9 mouse cellular contexts compared by ENCODE assay signal in genomic region chr2:131902867-131903266, GRCm38 (mm10). TPM values are rescaled to one million over a fixed set of nuclear protein-coding genes. Genes with fewer than 3 reads are reported as not detected.
DNase-seq lines count a peak whose midpoint lies in the region; ATAC-seq and TF ChIP-seq lines count a peak whose summit lies in the region.
"Had no signal": no experiment of that assay in that cellular context is flagged by ENCODE, and none has a peak within 500 bp of the region (broad histone marks: within the 10 kb centered on the region; RNA-seq: fewer than 3 reads in every experiment).

No protein-coding gene starts in this region.

- H3K9me3 ChIP-seq in forebrain, embryonic 12.5 days, result no peaks in the 10 kb centered on the region
- H3K9me3 ChIP-seq: limb, embryonic 15.5 days had no signal

- H3K27ac ChIP-seq in small intestine, adult 2 months (ENCODE audit: insufficient read depth, low read depth, low read length), result peak overlapping the region; percentile 46; the same call in 1 of the 2 replicates
- no peak overlapping the region for H3K27ac ChIP-seq in forebrain, embryonic 12.5 days
- H3K27ac ChIP-seq in thymus, adult 2 months (ENCODE audit: control insufficient read depth, insufficient read depth, low read length), result no peak overlapping the region
- H3K27ac ChIP-seq: limb, embryonic 15.5 days had no signal

- 35% methylated on average over 8 of the region's 8 CpGs for WGBS in small intestine, adult 2 months
- WGBS in forebrain, embryonic 12.5 days, result 63% methylated on average over 8 of the region's 8 CpGs
- WGBS in thymus, adult 2 months, result 11% methylated on average over 8 of the region's 8 CpGs

- TF ChIP-seq POLR2A in small intestine, adult 2 months (IDR thresholded peaks at IDR 0.05; ENCODE audit: low read depth, low read length), result no peak
- TF ChIP-seq POLR2A in thymus, adult 2 months (IDR thresholded peaks at IDR 0.05; ENCODE audit: control insufficient read depth, extremely low read depth, insufficient read depth, low read length, poor library complexity), result no peak

- ATAC-seq in forebrain, embryonic 12.5 days (ENCODE audit: low FRiP score), result no peak

- H3K9ac ChIP-seq in forebrain, embryonic 12.5 days, result no peak overlapping the region
- H3K9ac ChIP-seq: limb, embryonic 15.5 days had no signal

- no peak overlapping the region for H3K4me3 ChIP-seq in small intestine, adult 2 months (ENCODE audit: low read depth, low read length)
- no peak overlapping the region for H3K4me3 ChIP-seq in forebrain, embryonic 12.5 days (replicated peaks)
- no peak overlapping the region for H3K4me3 ChIP-seq in thymus, adult 2 months (ENCODE audit: control insufficient read depth, insufficient read depth, low read length)
- H3K4me3 ChIP-seq: limb, embryonic 15.5 days had no signal

- no peaks in the 10 kb centered on the region for H3K36me3 ChIP-seq in small intestine, adult 2 months (ENCODE audit: control insufficient read depth, insufficient read depth, low read length)
- no peaks in the 10 kb centered on the region for H3K36me3 ChIP-seq in forebrain, embryonic 12.5 days (replicated peaks)
- no peaks in the 10 kb centered on the region for H3K36me3 ChIP-seq in thymus, adult 2 months (ENCODE audit: control insufficient read depth, insufficient read depth, low read length)
- H3K36me3 ChIP-seq: limb, embryonic 15.5 days had no signal

- H3K4me1 ChIP-seq in small intestine, adult 2 months (ENCODE audit: control insufficient read depth, insufficient read depth, insufficient read length, low read length), result no peaks in the 10 kb centered on the region; the same call in 1 of the 2 replicates
- no peaks in the 10 kb centered on the region for H3K4me1 ChIP-seq in forebrain, embryonic 12.5 days
- peaks cover 7% of the 10 kb centered on the region for H3K4me1 ChIP-seq in thymus, adult 2 months (replicated peaks; ENCODE audit: control insufficient read depth, insufficient read depth, low read length)

- DNase-seq in thymus, postnatal 0 days (ENCODE audit: low spot score), result peak; percentile 60
- no peak for DNase-seq in thymus, adult 18-20 months
- DNase-seq in fibroblast of lung, adult 2 months (ENCODE audit: low read depth), result peak; percentile 98
- DNase-seq in heart, postnatal 4 days, result peak; percentile 55
- no peak for DNase-seq in kidney, adult 9 months
- no peak for DNase-seq in thymus, adult 2 months

- no peak overlapping the region for H3K4me2 ChIP-seq in forebrain, embryonic 12.5 days
- H3K4me2 ChIP-seq: limb, embryonic 15.5 days had no signal

- no peak for TF ChIP-seq CTCF in small intestine, adult 2 months (IDR thresholded peaks at IDR 0.05; ENCODE audit: extremely low read depth, insufficient read length, insufficient replicate concordance, low read depth, low read length)
- TF ChIP-seq CTCF in thymus, adult 2 months (IDR thresholded peaks at IDR 0.05; ENCODE audit: borderline replicate concordance, control insufficient read depth, extremely low read depth, insufficient read depth, low read length, poor library complexity), result no peak

- H3K27me3 ChIP-seq in small intestine, adult 2 months (ENCODE audit: control insufficient read depth, insufficient read depth, low read length), result no peaks in the 10 kb centered on the region
- H3K27me3 ChIP-seq in forebrain, embryonic 12.5 days, result no peaks in the 10 kb centered on the region; the same call in 1 of the 2 replicates
- H3K27me3 ChIP-seq in thymus, adult 2 months (ENCODE audit: control insufficient read depth, insufficient read depth, low read length), result no peaks in the 10 kb centered on the region
- H3K27me3 ChIP-seq: limb, embryonic 15.5 days had no signal

RNA-seq across cellular contexts. Expression of gene Prnp, which starts 6.9 kb away (rescaled TPM):
- polyA plus RNA-seq in thymus, postnatal 0 days (2015; fragmentation: Nextera tagmentation; extraction: Ambion mirVana), result 43.3 and 46.2 TPM in 2 replicates
- 10 to 100 TPM; 83.1 to 85.9 TPM for total RNA-seq in heart, postnatal 4 days (2021)
- polyA plus RNA-seq in small intestine, adult 2 months (2012; rRNA removed), result 11.9 and 13.5 TPM in 2 replicates
- polyA plus RNA-seq in forebrain, embryonic 12.5 days (2016; fragmentation: Nextera tagmentation; extraction: Ambion mirVana), result 66.4 and 67.7 TPM in 2 replicates
- polyA plus RNA-seq in thymus, adult 2 months (2012; rRNA removed), result 39.9 and 43.8 TPM in 2 replicates

RNA-seq across cellular contexts. Expression of gene Prn, which starts 6.9 kb away (rescaled TPM):
- not detected in 2 replicates for polyA plus RNA-seq in thymus, postnatal 0 days (2015; fragmentation: Nextera tagmentation; extraction: Ambion mirVana)
- 1 to 10 TPM in 1 of 2 experiments, not detected in 1; 2.9 TPM for total RNA-seq in heart, postnatal 4 days (2021)
- polyA plus RNA-seq in small intestine, adult 2 months (2012; rRNA removed), result not detected in 2 replicates
- not detected in 2 replicates for polyA plus RNA-seq in forebrain, embryonic 12.5 days (2016; fragmentation: Nextera tagmentation; extraction: Ambion mirVana)
- polyA plus RNA-seq in thymus, adult 2 months (2012; rRNA removed), result not detected in 2 replicates
- polyA plus RNA-seq: limb, embryonic 15.5 days had no signal

RNA-seq across cellular contexts. Expression of gene Erv3, which starts 43.3 kb away (rescaled TPM):
- 0.06 and 0.10 TPM in 2 replicates for polyA plus RNA-seq in thymus, postnatal 0 days (2015; fragmentation: Nextera tagmentation; extraction: Ambion mirVana)
- not detected for total RNA-seq in heart, postnatal 4 days (2021)
- polyA plus RNA-seq in small intestine, adult 2 months (2012; rRNA removed), result not detected in 2 replicates
- polyA plus RNA-seq in forebrain, embryonic 12.5 days (2016; fragmentation: Nextera tagmentation; extraction: Ambion mirVana), result not detected in 2 replicates
- polyA plus RNA-seq in thymus, adult 2 months (2012; rRNA removed), result 0.23 and 0.28 TPM in 2 replicates
- polyA plus RNA-seq: limb, embryonic 15.5 days had no signal

RNA-seq across cellular contexts. Expression of gene Prnd, which starts 47.8 kb away (rescaled TPM):
- polyA plus RNA-seq in thymus, postnatal 0 days (2015; fragmentation: Nextera tagmentation; extraction: Ambion mirVana), result 3.4 and 4.0 TPM in 2 replicates
- 10 to 100 TPM; 17.6 to 22.9 TPM for total RNA-seq in heart, postnatal 4 days (2021)
- polyA plus RNA-seq in small intestine, adult 2 months (2012; rRNA removed), result 0.46 and 0.99 TPM in 2 replicates
- 7.0 and 7.3 TPM in 2 replicates for polyA plus RNA-seq in forebrain, embryonic 12.5 days (2016; fragmentation: Nextera tagmentation; extraction: Ambion mirVana)
- 1.7 and 1.8 TPM in 2 replicates for polyA plus RNA-seq in thymus, adult 2 months (2012; rRNA removed)

Comparison
In these comparisons a context has a peak if more than half of its experiments do, and no peak if none do; other contexts are left out.
1. DNase-seq: peak in thymus, postnatal 0 days (single experiment), fibroblast of lung, adult 2 months (single experiment) and heart, postnatal 4 days (single experiment); none in thymus, adult 18-20 months (0 of 2), kidney, adult 9 months (single experiment) and thymus, adult 2 months (single experiment).